Comparison of ENCODE assay signal across 9 mouse cellular contexts in genomic region chr19:10205051-10205450, GRCm38 (mm10). TPM values are rescaled to one million over a fixed set of nuclear protein-coding genes. Genes with fewer than 3 reads are reported as not detected.
A peak's percentile ranks its signal among the peaks of the same experiment; 100 is the strongest.
DNase-seq lines count a peak whose midpoint lies in the region; ATAC-seq and TF ChIP-seq lines count a peak whose summit lies in the region.
"Had no signal": no experiment of that assay in that cellular context is flagged by ENCODE, and none has a peak within 500 bp of the region (broad histone marks: within the 10 kb centered on the region; RNA-seq: fewer than 3 reads in every experiment).

No protein-coding gene starts in this region.

- H3K9me3 ChIP-seq in heart, embryonic 11.5 days (replicated peaks; ENCODE audit: control insufficient read depth, low read length) = no peaks in the 10 kb centered on the region
- no peaks in the 10 kb centered on the region for H3K9me3 ChIP-seq in E14TG2a.4 (ENCODE audit: low read length)
- no peaks in the 10 kb centered on the region for H3K9me3 ChIP-seq in hindbrain, embryonic 11.5 days (ENCODE audit: control insufficient read depth, low read length)
- H3K9me3 ChIP-seq in lung, postnatal 0 days (ENCODE audit: low read length) = no peaks in the 10 kb centered on the region

- ATAC-seq in heart, embryonic 11.5 days (replicated peaks; ENCODE audit: insufficient number of reproducible peaks, low FRiP score, low TSS enrichment) = no peak
- no peak for ATAC-seq in hindbrain, embryonic 11.5 days (ENCODE audit: low FRiP score)
- ATAC-seq in lung, postnatal 0 days = peak; percentile 38

- no peaks in the 10 kb centered on the region for H3K27me3 ChIP-seq in heart, embryonic 11.5 days (ENCODE audit: control insufficient read depth, insufficient read depth, low read length)
- no peaks in the 10 kb centered on the region for H3K27me3 ChIP-seq in E14TG2a.4 (ENCODE audit: insufficient read depth, low read length)
- no peaks in the 10 kb centered on the region for H3K27me3 ChIP-seq in hindbrain, embryonic 11.5 days (ENCODE audit: control insufficient read depth, insufficient read depth, low read length)
- H3K27me3 ChIP-seq in lung, postnatal 0 days (replicated peaks; ENCODE audit: insufficient read depth, low read length) = no peaks in the 10 kb centered on the region

- TF ChIP-seq EP300 in lung, postnatal 0 days (IDR thresholded peaks at IDR 0.05) = no peak

- WGBS in heart, embryonic 11.5 days (ENCODE audit: insufficient replicate concordance) = 72% methylated on average over 6 of the region's 6 CpGs
- 76% methylated on average over 6 of the region's 6 CpGs for WGBS in hindbrain, embryonic 11.5 days
- 47% methylated on average over 6 of the region's 6 CpGs for WGBS in lung, postnatal 0 days

- no peak overlapping the region; the same call in 1 of the 2 replicates for H3K9ac ChIP-seq in heart, embryonic 11.5 days (ENCODE audit: low read depth, low read length)
- no peak overlapping the region for H3K9ac ChIP-seq in hindbrain, embryonic 11.5 days (ENCODE audit: low read depth, low read length)
- no peak overlapping the region for H3K9ac ChIP-seq in lung, postnatal 0 days (replicated peaks; ENCODE audit: low read depth)

- TF ChIP-seq CTCF in E14TG2a.4 (conservative IDR thresholded peaks at IDR 0.05; ENCODE audit: low read length) = no peak
- peak; percentile 40 for TF ChIP-seq CTCF in lung, postnatal 0 days (IDR thresholded peaks at IDR 0.05)

- no peak for DNase-seq in heart, adult 8-10 months (ENCODE audit: low spot score)
- DNase-seq in hindbrain, embryonic 11.5 days (ENCODE audit: low spot score) = no peak
- peak; percentile 54 for DNase-seq in lung, postnatal 0 days (ENCODE audit: low spot score)
- no peak for DNase-seq in thymus, postnatal 10 days (ENCODE audit: low spot score in 2 of 2)
- DNase-seq in adrenal gland, adult 2 months = no peak
- no peak for DNase-seq in gastrocnemius, postnatal 10 days

- H3K27ac ChIP-seq in heart, embryonic 11.5 days (ENCODE audit: low read depth, low read length) = no peak overlapping the region
- no peak overlapping the region for H3K27ac ChIP-seq in hindbrain, embryonic 11.5 days (ENCODE audit: low read depth, low read length)
- peak overlapping the region; percentile 93 for H3K27ac ChIP-seq in lung, postnatal 0 days (ENCODE audit: low read length)

- H3K4me2 ChIP-seq in heart, embryonic 11.5 days = peak overlapping the region; percentile 82
- peak overlapping the region; percentile 76; the same call in 1 of the 2 replicates for H3K4me2 ChIP-seq in hindbrain, embryonic 11.5 days (replicated peaks; ENCODE audit: low read depth, low read length)
- peak overlapping the region; percentile 73; the same call in 1 of the 2 replicates for H3K4me2 ChIP-seq in lung, postnatal 0 days (replicated peaks; ENCODE audit: low read depth, low read length)

- H3K36me3 ChIP-seq in heart, embryonic 11.5 days (ENCODE audit: control insufficient read depth, insufficient read depth, low read length) = peaks cover 26% of the 10 kb centered on the region
- peaks cover 77% of the 10 kb centered on the region for H3K36me3 ChIP-seq in E14TG2a.4 (ENCODE audit: insufficient read depth, low read length)
- H3K36me3 ChIP-seq in hindbrain, embryonic 11.5 days (ENCODE audit: control insufficient read depth, insufficient read depth, low read length) = peaks cover 11% of the 10 kb centered on the region
- peaks cover 35% of the 10 kb centered on the region for H3K36me3 ChIP-seq in lung, postnatal 0 days (ENCODE audit: insufficient read depth, low read length)

- peaks cover 14% of the 10 kb centered on the region for H3K4me1 ChIP-seq in heart, embryonic 11.5 days (ENCODE audit: control insufficient read depth, insufficient read depth, low read length)
- peaks cover 65% of the 10 kb centered on the region for H3K4me1 ChIP-seq in E14TG2a.4 (replicated peaks; ENCODE audit: low read depth, low read length)
- H3K4me1 ChIP-seq in hindbrain, embryonic 11.5 days (replicated peaks; ENCODE audit: control insufficient read depth, insufficient read depth, low read length) = peaks cover 7% of the 10 kb centered on the region
- 0 out of 2 replicates have a peak, but pooled peaks cover 3% of the 10 kb centered on the region for H3K4me1 ChIP-seq in lung, postnatal 0 days (ENCODE audit: insufficient read depth, low read depth, low read length)

- peak overlapping the region; percentile 99 for H3K4me3 ChIP-seq in heart, embryonic 11.5 days (ENCODE audit: low read depth, low read length)
- peak overlapping the region; percentile 94 for H3K4me3 ChIP-seq in E14TG2a.4 (replicated peaks; ENCODE audit: low read length)
- H3K4me3 ChIP-seq in hindbrain, embryonic 11.5 days (ENCODE audit: low read depth, low read length) = no peak overlapping the region; the same call in 1 of the 2 replicates
- no peak overlapping the region for H3K4me3 ChIP-seq in lung, postnatal 0 days (ENCODE audit: low read depth, low read length)

RNA-seq across cellular contexts. Expression of gene Fen1, which starts 1.1 kb away (rescaled TPM):
- polyA plus RNA-seq in heart, embryonic 11.5 days (2014; fragmentation: Nextera tagmentation; extraction: Ambion mirVana) = 59.3 and 70.9 TPM in 2 replicates
- total RNA-seq in heart, adult 8-10 months (2022) = 1 to 10 TPM; 3.5 to 5.3 (median 4.9) TPM
- polyA plus RNA-seq in hindbrain, embryonic 11.5 days (2014; fragmentation: Nextera tagmentation; extraction: Ambion mirVana) = 80.1 and 96.5 TPM in 2 replicates
- 18.0 and 18.7 TPM in 2 replicates for polyA plus RNA-seq in lung, postnatal 0 days (2015; fragmentation: Nextera tagmentation; extraction: Ambion mirVana)
- 10 to 100 TPM in 1 of 2 experiments, 1 to 10 TPM in 1; 8.6 to 10.9 TPM for total RNA-seq in adrenal gland, adult 2 months (2021)
- 4.6 and 7.0 TPM in 2 replicates for polyA plus RNA-seq in adrenal gland, adult 2 months (2012; rRNA removed)
- 1 to 10 TPM; 8.4 to 9.1 TPM for total RNA-seq in gastrocnemius, postnatal 10 days (2021)

RNA-seq across cellular contexts. Expression of gene Tmem258, which starts 1.2 kb away (rescaled TPM):
- polyA plus RNA-seq in heart, embryonic 11.5 days (2014; fragmentation: Nextera tagmentation; extraction: Ambion mirVana) = 412 and 418 TPM in 2 replicates
- total RNA-seq in heart, adult 8-10 months (2022) = 100 to 1,000 TPM; 163 to 218 (median 190) TPM
- 349 and 363 TPM in 2 replicates for polyA plus RNA-seq in hindbrain, embryonic 11.5 days (2014; fragmentation: Nextera tagmentation; extraction: Ambion mirVana)
- polyA plus RNA-seq in lung, postnatal 0 days (2015; fragmentation: Nextera tagmentation; extraction: Ambion mirVana) = 362 and 394 TPM in 2 replicates
- total RNA-seq in adrenal gland, adult 2 months (2021) = 100 to 1,000 TPM; 180 to 185 TPM
- polyA plus RNA-seq in adrenal gland, adult 2 months (2012; rRNA removed) = 81.8 and 98.2 TPM in 2 replicates
- total RNA-seq in gastrocnemius, postnatal 10 days (2021) = 100 to 1,000 TPM; 118 to 127 TPM

RNA-seq across cellular contexts. Expression of gene Fads1, which starts 22.4 kb away (rescaled TPM):
- polyA plus RNA-seq in heart, embryonic 11.5 days (2014; fragmentation: Nextera tagmentation; extraction: Ambion mirVana) = 64.6 and 65.8 TPM in 2 replicates
- total RNA-seq in heart, adult 8-10 months (2022) = 10 to 100 TPM; 19.6 to 26.2 (median 23.4) TPM
- 139 and 153 TPM in 2 replicates for polyA plus RNA-seq in hindbrain, embryonic 11.5 days (2014; fragmentation: Nextera tagmentation; extraction: Ambion mirVana)
- 44.5 and 48.8 TPM in 2 replicates for polyA plus RNA-seq in lung, postnatal 0 days (2015; fragmentation: Nextera tagmentation; extraction: Ambion mirVana)
- 1,000 to 10,000 TPM in 1 of 2 experiments, 100 to 1,000 TPM in 1; 745 to 1,239 TPM for total RNA-seq in adrenal gland, adult 2 months (2021)
- 203 and 332 TPM in 2 replicates for polyA plus RNA-seq in adrenal gland, adult 2 months (2012; rRNA removed)
- 10 to 100 TPM; 27.9 to 28.5 TPM for total RNA-seq in gastrocnemius, postnatal 10 days (2021)

RNA-seq across cellular contexts. Expression of gene Myrf, which starts 35.5 kb away (rescaled TPM):
- polyA plus RNA-seq in heart, embryonic 11.5 days (2014; fragmentation: Nextera tagmentation; extraction: Ambion mirVana) = 22.7 and 23.0 TPM in 2 replicates
- total RNA-seq in heart, adult 8-10 months (2022) = 1 to 10 TPM; 4.1 to 8.0 (median 7.2) TPM
- polyA plus RNA-seq in hindbrain, embryonic 11.5 days (2014; fragmentation: Nextera tagmentation; extraction: Ambion mirVana) = 1.3 and 1.6 TPM in 2 replicates
- 5.0 and 5.9 TPM in 2 replicates for polyA plus RNA-seq in lung, postnatal 0 days (2015; fragmentation: Nextera tagmentation; extraction: Ambion mirVana)
- 1 to 10 TPM; 2.3 to 2.7 TPM for total RNA-seq in adrenal gland, adult 2 months (2021)
- polyA plus RNA-seq in adrenal gland, adult 2 months (2012; rRNA removed) = 2.5 and 3.1 TPM in 2 replicates
- under 1 TPM; 0.09 to 0.14 TPM for total RNA-seq in gastrocnemius, postnatal 10 days (2021)
- total RNA-seq: hematopoietic stem cell, adult 5-6 weeks had no signal

Comparison
In these comparisons a context has a peak if more than half of its experiments do, and no peak if none do; other contexts are left out.
1. H3K4me3 ChIP-seq: peak in heart, embryonic 11.5 days (single experiment) and E14TG2a.4 (single experiment); none in hindbrain, embryonic 11.5 days (single experiment) and lung, postnatal 0 days (single experiment).
2. Peak in every context shown above with its lines, with median percentiles within 50 percentile points of each other: H3K4me2 ChIP-seq.